In genomic region chr2:172393391-172394051, GRCm38 (mm10) we compare ENCODE assay signal across 8 mouse cellular contexts. TPM values are rescaled to one million over a fixed set of nuclear protein-coding genes. Genes with fewer than 3 reads are reported as not detected.
DNase-seq lines count a peak whose midpoint lies in the region; ATAC-seq and TF ChIP-seq lines count a peak whose summit lies in the region.

Gene Cass4 (plus strand): TSS chr2:172393794.

- no peak for TF ChIP-seq EP300 in liver, postnatal 0 days (IDR thresholded peaks at IDR 0.05; ENCODE audit: low read depth)

- 34% methylated on average over 13 of the region's 13 CpGs for WGBS in intestine, embryonic 16.5 days
- 27% methylated on average over 13 of the region's 13 CpGs for WGBS in intestine, embryonic 15.5 days
- WGBS in liver, postnatal 0 days (ENCODE audit: insufficient replicate concordance) = 12% methylated on average over 13 of the region's 13 CpGs
- WGBS in stomach, embryonic 16.5 days = 23% methylated on average over 13 of the region's 13 CpGs
- 41% methylated on average over 13 of the region's 13 CpGs for WGBS in embryonic facial prominence, embryonic 10.5 days
- 41% methylated on average over 13 of the region's 13 CpGs for WGBS in hindbrain, embryonic 14.5 days

- ATAC-seq in intestine, embryonic 16.5 days = no peak; the same call in 1 of the 2 replicates
- ATAC-seq in intestine, embryonic 15.5 days = no peak
- peak; percentile 52 for ATAC-seq in liver, postnatal 0 days
- ATAC-seq in stomach, embryonic 16.5 days (ENCODE audit: insufficient read depth, low FRiP score) = peak; percentile 17; the same call in 1 of the 2 replicates
- ATAC-seq in hindbrain, embryonic 14.5 days (ENCODE audit: low FRiP score) = no peak

- TF ChIP-seq CTCF in liver, postnatal 0 days (IDR thresholded peaks at IDR 0.05; ENCODE audit: low read depth) = no peak

- peak within 1 kb of the TSS; percentile 28 for H3K4me2 ChIP-seq in intestine, embryonic 16.5 days (ENCODE audit: low read depth, low read length)
- H3K4me2 ChIP-seq in intestine, embryonic 15.5 days (replicated peaks) = no peak within 1 kb of the TSS
- H3K4me2 ChIP-seq in liver, postnatal 0 days (ENCODE audit: low read depth, low read length) = peak within 1 kb of the TSS; percentile 59
- peak within 1 kb of the TSS; percentile 27; the same call in 1 of the 2 replicates for H3K4me2 ChIP-seq in stomach, embryonic 16.5 days (ENCODE audit: low read depth, low read length)
- no peak within 1 kb of the TSS for H3K4me2 ChIP-seq in hindbrain, embryonic 14.5 days (replicated peaks)

- H3K36me3 ChIP-seq in intestine, embryonic 16.5 days (ENCODE audit: control insufficient read depth, insufficient read depth, low read length) = no peaks in the 10 kb centered on the region
- H3K36me3 ChIP-seq in intestine, embryonic 15.5 days = no peaks in the 10 kb centered on the region
- no peaks in the 10 kb centered on the region for H3K36me3 ChIP-seq in liver, postnatal 0 days (replicated peaks; ENCODE audit: insufficient read depth, low read length)
- H3K36me3 ChIP-seq in stomach, embryonic 16.5 days (ENCODE audit: control insufficient read depth, insufficient read depth, low read length) = no peaks in the 10 kb centered on the region
- H3K36me3 ChIP-seq in embryonic facial prominence, embryonic 10.5 days (replicated peaks) = no peaks in the 10 kb centered on the region
- no peaks in the 10 kb centered on the region for H3K36me3 ChIP-seq in hindbrain, embryonic 14.5 days (replicated peaks; ENCODE audit: control insufficient read depth, insufficient read depth)

- no peak within 1 kb of the TSS for H3K9ac ChIP-seq in intestine, embryonic 16.5 days (ENCODE audit: low read depth, low read length)
- no peak within 1 kb of the TSS for H3K9ac ChIP-seq in intestine, embryonic 15.5 days
- H3K9ac ChIP-seq in liver, postnatal 0 days (replicated peaks) = no peak within 1 kb of the TSS
- H3K9ac ChIP-seq in stomach, embryonic 16.5 days (ENCODE audit: low read length) = no peak within 1 kb of the TSS
- H3K9ac ChIP-seq in hindbrain, embryonic 14.5 days = no peak within 1 kb of the TSS

- no peak within 1 kb of the TSS for H3K4me3 ChIP-seq in intestine, embryonic 16.5 days (ENCODE audit: low read length)
- no peak within 1 kb of the TSS for H3K4me3 ChIP-seq in intestine, embryonic 15.5 days (replicated peaks)
- H3K4me3 ChIP-seq in brown adipose tissue, adult 24 weeks (ENCODE audit: insufficient read depth, low read depth, low read length) = peak within 1 kb of the TSS; percentile 46
- peak within 1 kb of the TSS; percentile 32 for H3K4me3 ChIP-seq in liver, postnatal 0 days (ENCODE audit: low read depth, low read length)
- peak within 1 kb of the TSS; percentile 10; the same call in 1 of the 2 replicates for H3K4me3 ChIP-seq in stomach, embryonic 16.5 days (replicated peaks; ENCODE audit: low read length)
- H3K4me3 ChIP-seq in embryonic facial prominence, embryonic 10.5 days = no peak within 1 kb of the TSS
- no peak within 1 kb of the TSS for H3K4me3 ChIP-seq in hindbrain, embryonic 14.5 days (replicated peaks; ENCODE audit: low read length)

- H3K9me3 ChIP-seq in intestine, embryonic 16.5 days (ENCODE audit: control insufficient read depth, low read length) = no peaks in the 10 kb centered on the region
- no peaks in the 10 kb centered on the region for H3K9me3 ChIP-seq in intestine, embryonic 15.5 days
- H3K9me3 ChIP-seq in liver, postnatal 0 days (ENCODE audit: low read length) = no peaks in the 10 kb centered on the region
- H3K9me3 ChIP-seq in stomach, embryonic 16.5 days (replicated peaks; ENCODE audit: control insufficient read depth, low read length) = no peaks in the 10 kb centered on the region
- H3K9me3 ChIP-seq in embryonic facial prominence, embryonic 10.5 days = no peaks in the 10 kb centered on the region
- H3K9me3 ChIP-seq in hindbrain, embryonic 14.5 days (ENCODE audit: control insufficient read depth, low read length) = no peaks in the 10 kb centered on the region

- H3K4me1 ChIP-seq in intestine, embryonic 16.5 days (ENCODE audit: control insufficient read depth, insufficient read depth, low read length) = no peaks in the 10 kb centered on the region
- no peaks in the 10 kb centered on the region for H3K4me1 ChIP-seq in intestine, embryonic 15.5 days (replicated peaks)
- no peaks in the 10 kb centered on the region for H3K4me1 ChIP-seq in brown adipose tissue, adult 24 weeks (ENCODE audit: control insufficient read depth, insufficient read depth, insufficient read length, low read length)
- H3K4me1 ChIP-seq in liver, postnatal 0 days (ENCODE audit: insufficient read depth) = peaks cover 14% of the 10 kb centered on the region
- 0 out of 2 replicates have a peak, but pooled peaks cover 3% of the 10 kb centered on the region for H3K4me1 ChIP-seq in stomach, embryonic 16.5 days (ENCODE audit: control insufficient read depth, insufficient read depth, low read length)
- H3K4me1 ChIP-seq in embryonic facial prominence, embryonic 10.5 days = peaks cover 15% of the 10 kb centered on the region
- no peaks in the 10 kb centered on the region for H3K4me1 ChIP-seq in hindbrain, embryonic 14.5 days (replicated peaks; ENCODE audit: control insufficient read depth, insufficient read depth, low read length)

- H3K27ac ChIP-seq in intestine, embryonic 16.5 days (ENCODE audit: low read length) = no peak within 1 kb of the TSS
- no peak within 1 kb of the TSS for H3K27ac ChIP-seq in intestine, embryonic 15.5 days
- peak within 1 kb of the TSS; percentile 68 for H3K27ac ChIP-seq in brown adipose tissue, adult 24 weeks (replicated peaks; ENCODE audit: low read depth, low read length)
- 0 out of 2 replicates have a peak within 1 kb of the TSS, but pooled peaks have one; percentile 1 for H3K27ac ChIP-seq in liver, postnatal 0 days (ENCODE audit: low read depth)
- H3K27ac ChIP-seq in stomach, embryonic 16.5 days (ENCODE audit: low read length) = no peak within 1 kb of the TSS
- H3K27ac ChIP-seq in embryonic facial prominence, embryonic 10.5 days (replicated peaks) = no peak within 1 kb of the TSS
- no peak within 1 kb of the TSS for H3K27ac ChIP-seq in hindbrain, embryonic 14.5 days

- no peaks in the 10 kb centered on the region for H3K27me3 ChIP-seq in intestine, embryonic 16.5 days (replicated peaks; ENCODE audit: control insufficient read depth, insufficient read depth, low read length)
- H3K27me3 ChIP-seq in intestine, embryonic 15.5 days (replicated peaks) = no peaks in the 10 kb centered on the region
- no peaks in the 10 kb centered on the region for H3K27me3 ChIP-seq in liver, postnatal 0 days (ENCODE audit: insufficient read depth, low read length)
- H3K27me3 ChIP-seq in stomach, embryonic 16.5 days (ENCODE audit: control insufficient read depth, insufficient read depth, low read length) = no peaks in the 10 kb centered on the region
- H3K27me3 ChIP-seq in embryonic facial prominence, embryonic 10.5 days (replicated peaks; ENCODE audit: low read depth, poor library complexity, severe bottlenecking) = no peaks in the 10 kb centered on the region
- H3K27me3 ChIP-seq in hindbrain, embryonic 14.5 days (ENCODE audit: control insufficient read depth, insufficient read depth, low read length) = no peaks in the 10 kb centered on the region

- DNase-seq in liver, postnatal 0 days = peak; percentile 63
- no peak for DNase-seq in embryonic facial prominence, embryonic 10.5 days (ENCODE audit: low spot score)
- DNase-seq in hindbrain, embryonic 14.5 days (ENCODE audit: low spot score) = no peak
- no peak for DNase-seq in cerebellum, adult 9-10 months

RNA-seq across cellular contexts. Expression of gene Cass4, which starts in this region (rescaled TPM):
- 0.17 and 0.21 TPM in 2 replicates for polyA plus RNA-seq in intestine, embryonic 16.5 days (2015; fragmentation: Nextera tagmentation; extraction: Ambion mirVana)
- 0.18 and 0.29 TPM in 2 replicates for polyA plus RNA-seq in intestine, embryonic 15.5 days (2015; fragmentation: Nextera tagmentation; extraction: Ambion mirVana)
- polyA plus RNA-seq in brown adipose tissue, adult 24 weeks (2012; ENCODE audit: insufficient read depth, insufficient read length, missing spikeins) = 0.63 and 0.75 TPM in 2 replicates
- polyA plus RNA-seq in liver, postnatal 0 days (2015; fragmentation: Nextera tagmentation; extraction: Ambion mirVana) = 0.59 and 0.72 TPM in 2 replicates
- polyA plus RNA-seq in stomach, embryonic 16.5 days (2015; fragmentation: Nextera tagmentation; extraction: Ambion mirVana) = 0.18 and 0.44 TPM in 2 replicates
- polyA plus RNA-seq in embryonic facial prominence, embryonic 10.5 days (2016; fragmentation: Nextera tagmentation; extraction: Ambion mirVana) = 0.14 and 0.21 TPM in 2 replicates
- polyA plus RNA-seq in hindbrain, embryonic 14.5 days (2014; fragmentation: Nextera tagmentation; extraction: Ambion mirVana) = 0.05 and 0.27 TPM in 2 replicates

Comparison
In these comparisons a context has a peak if more than half of its experiments do, and no peak if none do; other contexts are left out.
1. Peak in DNase-seq, ATAC-seq, H3K4me3 ChIP-seq, H3K27ac ChIP-seq and H3K4me2 ChIP-seq in liver, postnatal 0 days; RNA of the gene not detected or under 1 TPM.
2. Peak in ATAC-seq, H3K4me3 ChIP-seq and H3K4me2 ChIP-seq in stomach, embryonic 16.5 days; RNA of the gene not detected or under 1 TPM.